Mouse (Mus musculus): ENCODE results near the gene Sh2b2. TPM values are rescaled to one million over a fixed set of nuclear protein-coding genes. Genes with fewer than 3 reads are reported as not detected.

Sh2b2 gene
- polyA plus RNA-seq, 1 experiment, result 18.8 TPM

DNA sequence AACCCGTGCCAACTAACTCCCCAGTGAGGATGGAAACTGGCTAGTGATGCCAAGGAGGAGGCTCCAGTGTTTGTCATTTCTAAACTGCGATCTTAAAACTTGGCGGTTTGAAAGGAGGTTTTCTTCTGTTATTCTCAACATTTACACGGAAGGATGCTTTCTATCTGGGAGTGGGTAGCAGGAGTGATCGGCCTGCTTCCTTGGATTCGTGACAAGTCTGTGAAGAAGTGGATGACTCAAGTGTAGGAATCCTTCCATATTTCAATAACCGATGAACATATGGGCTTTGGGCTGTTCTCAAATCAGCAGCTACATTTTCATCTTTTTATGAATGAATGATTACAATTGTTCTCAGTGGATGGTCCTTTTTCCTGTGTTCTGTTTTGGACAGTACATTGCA lies 38.8 kb upstream of the Sh2b2 start:
- Histone ChIP-seq H3K27ac (ENCODE audit: insufficient read depth, low read length) (no peak overlapping the region), H3K4me1 (ENCODE audit: control insufficient read depth, insufficient read depth, insufficient read length) (no peaks in the 10 kb centered on the region), H3K4me3 (ENCODE audit: extremely low read depth, insufficient read depth, insufficient read length) (no peak overlapping the region), H3K36me3 (ENCODE audit: control insufficient read depth, insufficient read depth, low read length) (peaks cover 10% of the 10 kb centered on the region), H3K27me3 (ENCODE audit: control insufficient read depth, insufficient read depth, low read length) (no peaks in the 10 kb centered on the region)
- no peak for TF ChIP-seq CTCF (IDR thresholded peaks at IDR 0.05; ENCODE audit: extremely low read depth, insufficient read depth, insufficient read length, insufficient replicate concordance)
- TF ChIP-seq POLR2A (IDR thresholded peaks at IDR 0.05; ENCODE audit: low read depth, low read length), result no peak
- 92% methylated on average over 7 of the region's 7 CpGs for whole genome bisulfite sequencing
- no peak for DNase-seq (ENCODE audit: low read depth in 1 of 2, low spot score in 2 of 2)

DNA sequence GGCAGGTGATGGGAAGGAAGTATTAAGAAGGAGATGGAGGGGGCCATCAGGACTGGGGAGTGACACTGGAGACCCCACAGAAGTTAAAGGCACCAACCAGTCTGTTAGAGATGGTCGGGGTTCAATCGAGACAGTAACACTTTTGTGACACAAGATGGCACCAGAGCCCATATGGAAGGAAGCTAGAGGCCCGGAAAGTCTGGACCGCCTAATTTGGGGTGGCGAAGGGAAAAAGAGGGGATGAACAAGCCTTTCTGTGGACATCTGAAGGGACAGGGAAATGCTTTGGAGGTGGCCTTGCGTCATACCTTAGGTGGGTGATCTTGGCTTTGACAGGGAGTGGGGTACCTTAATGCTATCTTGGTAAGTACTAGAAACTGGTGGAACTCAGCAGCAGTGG lies 35.0 kb upstream of the Sh2b2 start:
- 82% methylated on average over 6 of the region's 6 CpGs for WGBS
- H3K27ac ChIP-seq (ENCODE audit: insufficient read depth, low read length), result no peak overlapping the region
- no peaks in the 10 kb centered on the region for H3K4me1 ChIP-seq (ENCODE audit: control insufficient read depth, insufficient read depth, insufficient read length)
- H3K27me3 ChIP-seq (ENCODE audit: control insufficient read depth, insufficient read depth, low read length), result no peaks in the 10 kb centered on the region
- DNase-seq (ENCODE audit: low read depth in 1 of 2, low spot score in 2 of 2), result no peak
- TF ChIP-seq CTCF (IDR thresholded peaks at IDR 0.05; ENCODE audit: extremely low read depth, insufficient read depth, insufficient read length, insufficient replicate concordance) (peak; percentile 18; the same call in 1 of the 2 replicates), POLR2A (IDR thresholded peaks at IDR 0.05; ENCODE audit: low read depth, low read length) (no peak)
- peaks cover 33% of the 10 kb centered on the region for H3K36me3 ChIP-seq (ENCODE audit: control insufficient read depth, insufficient read depth, low read length)
- no peak overlapping the region for H3K4me3 ChIP-seq (ENCODE audit: extremely low read depth, insufficient read depth, insufficient read length)

DNA sequence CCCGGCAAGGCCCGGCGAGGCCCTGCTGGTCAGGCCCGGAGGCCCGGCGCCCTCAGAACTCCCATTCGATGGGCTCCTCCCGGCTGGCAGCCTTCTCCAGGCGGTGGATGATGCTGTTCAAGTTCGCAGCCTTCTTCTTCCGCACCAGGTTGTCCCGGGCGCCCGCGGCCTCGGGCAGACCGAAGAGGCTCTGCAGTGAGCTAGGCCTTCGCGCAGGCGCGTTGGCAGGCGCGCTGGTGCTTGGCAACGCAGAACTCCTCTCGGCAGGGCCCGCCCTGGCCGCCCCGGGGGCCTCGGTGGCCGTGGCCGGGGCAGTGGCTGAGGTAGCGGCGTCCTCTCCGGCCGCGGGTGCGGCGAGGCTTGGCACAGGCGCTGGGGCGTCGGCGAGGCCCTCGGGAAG lies 28.4 kb upstream of the Sh2b2 start:
- 96% methylated on average over 43 of the region's 43 CpGs for WGBS
- Histone ChIP-seq H3K27ac (ENCODE audit: insufficient read depth, low read length) (no peak overlapping the region), H3K4me1 (ENCODE audit: control insufficient read depth, insufficient read depth, insufficient read length) (no peaks in the 10 kb centered on the region), H3K4me3 (ENCODE audit: extremely low read depth, insufficient read depth, insufficient read length) (no peak overlapping the region), H3K27me3 (ENCODE audit: control insufficient read depth, insufficient read depth, low read length) (no peaks in the 10 kb centered on the region), H3K36me3 (ENCODE audit: control insufficient read depth, insufficient read depth, low read length) (peaks cover 48% of the 10 kb centered on the region)
- no peak for DNase-seq (ENCODE audit: low read depth in 1 of 2, low spot score in 2 of 2)
- no peak for TF ChIP-seq CTCF (IDR thresholded peaks at IDR 0.05; ENCODE audit: extremely low read depth, insufficient read depth, insufficient read length, insufficient replicate concordance)
- TF ChIP-seq POLR2A (IDR thresholded peaks at IDR 0.05; ENCODE audit: low read depth, low read length), result no peak

DNA sequence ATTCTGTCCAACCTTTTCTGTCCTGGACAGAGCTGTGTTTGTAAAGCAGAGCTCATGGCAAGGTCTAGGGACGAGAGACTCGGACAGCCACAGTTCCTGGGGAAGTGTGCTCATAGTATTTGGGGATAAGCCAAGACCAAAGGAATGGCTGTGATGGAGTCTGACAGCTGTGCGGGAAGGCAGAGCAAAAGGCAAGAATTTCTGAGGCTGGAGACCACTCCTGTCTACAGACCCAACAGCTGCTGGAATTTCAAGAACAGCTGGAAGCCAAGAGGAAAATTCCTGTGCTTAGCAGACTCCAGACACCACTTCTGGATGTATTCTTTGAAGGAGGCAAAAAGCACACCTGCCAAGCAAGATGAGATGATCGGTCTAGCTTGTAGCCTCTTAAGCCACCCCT lies 23.6 kb upstream of the Sh2b2 start:
- Histone ChIP-seq H3K4me1 (ENCODE audit: control insufficient read depth, insufficient read depth, insufficient read length) (no peaks in the 10 kb centered on the region), H3K27ac (ENCODE audit: insufficient read depth, low read length) (no peak overlapping the region), H3K36me3 (ENCODE audit: control insufficient read depth, insufficient read depth, low read length) (peaks cover 14% of the 10 kb centered on the region), H3K27me3 (ENCODE audit: control insufficient read depth, insufficient read depth, low read length) (no peaks in the 10 kb centered on the region), H3K4me3 (ENCODE audit: extremely low read depth, insufficient read depth, insufficient read length) (no peak overlapping the region)
- no peak for DNase-seq (ENCODE audit: low read depth in 1 of 2, low spot score in 2 of 2)
- whole genome bisulfite sequencing, result 89% methylated on average over 4 of the region's 4 CpGs
- TF ChIP-seq POLR2A (IDR thresholded peaks at IDR 0.05; ENCODE audit: low read depth, low read length), result no peak
- TF ChIP-seq CTCF (IDR thresholded peaks at IDR 0.05; ENCODE audit: extremely low read depth, insufficient read depth, insufficient read length, insufficient replicate concordance), result no peak

DNA sequence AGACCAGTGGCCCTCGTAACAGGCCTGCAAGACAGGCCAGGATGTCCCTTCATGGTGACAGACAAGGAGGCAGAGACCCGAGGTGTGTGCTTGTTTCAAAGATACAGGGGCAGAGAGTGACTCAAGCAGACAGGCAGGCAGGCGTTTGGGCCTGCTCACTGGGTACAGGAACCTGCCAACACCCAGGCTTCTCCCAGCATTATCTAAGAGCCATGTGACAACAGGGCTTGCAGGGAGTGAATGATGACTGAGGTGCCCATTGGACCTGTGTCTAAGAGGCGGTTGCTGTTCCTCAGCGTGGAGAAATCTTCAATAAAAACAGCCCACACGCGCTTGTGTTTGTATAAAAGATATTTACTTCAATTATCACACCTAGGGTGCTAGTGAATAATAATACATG lies 19.7 kb upstream of the Sh2b2 start:
- Histone ChIP-seq H3K27me3 (ENCODE audit: control insufficient read depth, insufficient read depth, low read length) (no peaks in the 10 kb centered on the region), H3K36me3 (ENCODE audit: control insufficient read depth, insufficient read depth, low read length) (no peaks in the 10 kb centered on the region), H3K4me1 (ENCODE audit: control insufficient read depth, insufficient read depth, insufficient read length) (no peaks in the 10 kb centered on the region), H3K27ac (ENCODE audit: insufficient read depth, low read length) (no peak overlapping the region), H3K4me3 (ENCODE audit: extremely low read depth, insufficient read depth, insufficient read length) (no peak overlapping the region)
- no peak for DNase-seq (ENCODE audit: low read depth in 1 of 2, low spot score in 2 of 2)
- TF ChIP-seq POLR2A (IDR thresholded peaks at IDR 0.05; ENCODE audit: low read depth, low read length) (no peak), CTCF (IDR thresholded peaks at IDR 0.05; ENCODE audit: extremely low read depth, insufficient read depth, insufficient read length, insufficient replicate concordance) (no peak)
- 85% methylated on average over 7 of the region's 7 CpGs for WGBS

DNA sequence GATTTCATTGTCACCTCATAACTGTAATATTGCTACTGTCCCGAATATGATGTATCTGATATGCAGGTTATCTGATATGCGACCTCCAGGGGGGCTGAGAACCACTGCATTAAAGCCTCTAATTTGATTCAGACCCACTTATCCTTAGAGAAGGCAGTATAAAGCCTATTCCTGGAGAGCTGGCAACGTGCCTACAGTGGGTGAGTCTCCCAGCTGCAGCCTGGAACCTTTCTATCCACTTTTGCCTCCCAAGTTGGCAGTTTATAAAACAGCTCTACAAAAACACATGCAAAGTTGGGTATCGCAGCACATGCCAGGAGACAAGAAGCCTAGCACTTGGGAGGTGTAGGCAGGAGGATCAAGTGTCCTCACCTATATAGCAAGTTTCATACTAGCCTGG lies 17.0 kb upstream of the Sh2b2 start:
- DNase-seq (ENCODE audit: low read depth in 1 of 2, low spot score in 2 of 2), result no peak
- WGBS, result 89% methylated on average over 4 of the region's 4 CpGs
- Histone ChIP-seq H3K4me1 (ENCODE audit: control insufficient read depth, insufficient read depth, insufficient read length) (peaks cover 5% of the 10 kb centered on the region; the same call in 1 of the 2 replicates), H3K4me3 (ENCODE audit: extremely low read depth, insufficient read depth, insufficient read length) (no peak overlapping the region), H3K36me3 (ENCODE audit: control insufficient read depth, insufficient read depth, low read length) (no peaks in the 10 kb centered on the region), H3K27ac (ENCODE audit: insufficient read depth, low read length) (no peak overlapping the region), H3K27me3 (ENCODE audit: control insufficient read depth, insufficient read depth, low read length) (no peaks in the 10 kb centered on the region)
- no peak for TF ChIP-seq CTCF (IDR thresholded peaks at IDR 0.05; ENCODE audit: extremely low read depth, insufficient read depth, insufficient read length, insufficient replicate concordance)
- TF ChIP-seq POLR2A (IDR thresholded peaks at IDR 0.05; ENCODE audit: low read depth, low read length), result no peak

DNA sequence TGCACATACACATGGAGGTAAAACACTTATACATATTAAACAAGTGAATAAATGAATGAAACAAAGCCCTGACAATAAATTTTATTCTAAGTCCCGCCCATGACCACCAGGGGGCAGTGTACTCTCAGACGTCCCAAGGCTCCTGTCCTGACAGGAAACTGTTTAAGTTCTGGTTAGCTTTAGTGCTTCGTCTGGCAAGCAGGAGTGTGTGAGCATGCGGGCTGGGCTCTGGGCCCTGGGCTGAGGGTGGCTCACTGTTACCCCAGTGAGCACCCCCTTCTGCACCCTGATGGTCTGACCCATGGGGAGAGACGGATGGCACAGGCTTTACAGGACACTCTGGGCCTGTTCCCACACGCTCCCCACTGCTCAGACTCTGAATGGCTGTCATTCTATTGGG lies 12.6 kb upstream of the Sh2b2 start:
- H3K27ac ChIP-seq (ENCODE audit: insufficient read depth, low read length), result no peak overlapping the region
- peak; percentile 33 to 57 for DNase-seq (ENCODE audit: low read depth in 1 of 2, low spot score in 2 of 2)
- H3K36me3 ChIP-seq (ENCODE audit: control insufficient read depth, insufficient read depth, low read length), result peaks cover 4% of the 10 kb centered on the region; the same call in 1 of the 2 replicates
- TF ChIP-seq CTCF (IDR thresholded peaks at IDR 0.05; ENCODE audit: extremely low read depth, insufficient read depth, insufficient read length, insufficient replicate concordance) (peak; percentile 70; the same call in 1 of the 2 replicates), POLR2A (IDR thresholded peaks at IDR 0.05; ENCODE audit: low read depth, low read length) (no peak)
- 34% methylated on average over 6 of the region's 6 CpGs for WGBS
- H3K4me1 ChIP-seq (ENCODE audit: control insufficient read depth, insufficient read depth, insufficient read length), result peaks cover 5% of the 10 kb centered on the region; the same call in 1 of the 2 replicates
- H3K4me3 ChIP-seq (ENCODE audit: extremely low read depth, insufficient read depth, insufficient read length), result no peak overlapping the region
- no peaks in the 10 kb centered on the region for H3K27me3 ChIP-seq (ENCODE audit: control insufficient read depth, insufficient read depth, low read length)

Data from spleen, adult 2 months (tissue).